Comparison of ENCODE assay signal across 15 mouse cellular contexts in genomic region chr16:52081756-52082155, GRCm38 (mm10). TPM values are rescaled to one million over a fixed set of nuclear protein-coding genes. Genes with fewer than 3 reads are reported as not detected.
DNase-seq lines count a peak whose midpoint lies in the region; ATAC-seq and TF ChIP-seq lines count a peak whose summit lies in the region.
"Had no signal": no experiment of that assay in that cellular context is flagged by ENCODE, and none has a peak within 500 bp of the region (broad histone marks: within the 10 kb centered on the region; RNA-seq: fewer than 3 reads in every experiment).

No protein-coding gene starts in this region.

- H3K36me3 ChIP-seq in lung, embryonic 16.5 days (ENCODE audit: control insufficient read depth, insufficient read depth, low read length): no peaks in the 10 kb centered on the region
- H3K36me3 ChIP-seq in stomach, postnatal 0 days (ENCODE audit: control insufficient read depth, insufficient read depth, low read length): no peaks in the 10 kb centered on the region
- H3K36me3 ChIP-seq: midbrain, embryonic 10.5 days; neural tube, embryonic 13.5 days had no signal

- no peak overlapping the region for H3K27ac ChIP-seq in lung, embryonic 16.5 days (ENCODE audit: low read length)
- no peak overlapping the region for H3K27ac ChIP-seq in stomach, postnatal 0 days (replicated peaks)
- H3K27ac ChIP-seq: midbrain, embryonic 10.5 days; neural tube, embryonic 13.5 days had no signal

- no peak for TF ChIP-seq EP300 in stomach, postnatal 0 days (optimal IDR thresholded peaks at IDR 0.05)

- ATAC-seq in lung, embryonic 16.5 days (ENCODE audit: low read depth): 0 out of 2 replicates have a peak, but pooled peaks have one; percentile 32
- peak; percentile 90 for ATAC-seq in inflammation-experienced regulatory T-cells, adult 6 months
- ATAC-seq in stomach, postnatal 0 days (ENCODE audit: low FRiP score, low TSS enrichment): no peak
- ATAC-seq: intestine, embryonic 16.5 days had no signal

- no peak overlapping the region for H3K4me2 ChIP-seq in lung, embryonic 16.5 days (ENCODE audit: low read depth, low read length)
- no peak overlapping the region for H3K4me2 ChIP-seq in stomach, postnatal 0 days (replicated peaks; ENCODE audit: low read depth)
- H3K4me2 ChIP-seq: neural tube, embryonic 13.5 days had no signal

- peaks cover 6% of the 10 kb centered on the region for H3K4me1 ChIP-seq in lung, embryonic 16.5 days (replicated peaks; ENCODE audit: control insufficient read depth, insufficient read depth, low read length)
- 0 out of 2 replicates have a peak, but pooled peaks cover 3% of the 10 kb centered on the region for H3K4me1 ChIP-seq in stomach, postnatal 0 days (replicated peaks; ENCODE audit: control insufficient read depth, insufficient read depth)
- H3K4me1 ChIP-seq: midbrain, embryonic 10.5 days had no signal

- no peaks in the 10 kb centered on the region for H3K9me3 ChIP-seq in lung, embryonic 16.5 days (ENCODE audit: control insufficient read depth, low read length)
- H3K9me3 ChIP-seq in stomach, postnatal 0 days (ENCODE audit: control insufficient read depth, low read length): no peaks in the 10 kb centered on the region
- H3K9me3 ChIP-seq: midbrain, embryonic 10.5 days; neural tube, embryonic 13.5 days had no signal

- TF ChIP-seq CTCF in stomach, postnatal 0 days (IDR thresholded peaks at IDR 0.05; ENCODE audit: low read depth): no peak

- no peak overlapping the region for H3K9ac ChIP-seq in lung, embryonic 16.5 days (ENCODE audit: low read length)
- H3K9ac ChIP-seq in stomach, postnatal 0 days (ENCODE audit: low read length): no peak overlapping the region
- H3K9ac ChIP-seq: neural tube, embryonic 13.5 days had no signal

- H3K4me3 ChIP-seq in lung, embryonic 16.5 days (ENCODE audit: low read length): no peak overlapping the region
- no peak overlapping the region for H3K4me3 ChIP-seq in stomach, postnatal 0 days (ENCODE audit: low read depth, low read length)
- H3K4me3 ChIP-seq: midbrain, embryonic 10.5 days; neural tube, embryonic 13.5 days had no signal

- DNase-seq in lung, postnatal 4 days: no peak
- DNase-seq in MEL-GATA-1-ER (ENCODE audit: extremely low read depth, low read depth): peak; percentile 43
- peak; percentile 62 to 73 for DNase-seq in natural killer cell, adult 2 months (ENCODE audit: low spot score in 2 of 2)
- no peak for DNase-seq in adrenal gland, postnatal 10 days
- no peak for DNase-seq in cerebellum, postnatal 25 days
- no peak for DNase-seq in stomach, postnatal 0 days (ENCODE audit: low spot score)
- DNase-seq: adrenal gland, postnatal 14 days; cerebellum, adult 8-10 months; heart, postnatal 10 days; right cerebral cortex, postnatal 25 days had no signal

- WGBS in lung, embryonic 16.5 days: 23% methylated on average over 3 of the region's 3 CpGs
- WGBS in stomach, postnatal 0 days: 45% methylated on average over 3 of the region's 3 CpGs

- H3K27me3 ChIP-seq in lung, embryonic 16.5 days (ENCODE audit: control insufficient read depth, insufficient read depth, low read depth, low read length): no peaks in the 10 kb centered on the region
- no peaks in the 10 kb centered on the region for H3K27me3 ChIP-seq in stomach, postnatal 0 days (ENCODE audit: control insufficient read depth, insufficient read depth, low read length)
- H3K27me3 ChIP-seq: neural tube, embryonic 13.5 days had no signal

RNA-seq across cellular contexts. Expression of gene Cblb, which starts 50.7 kb away (rescaled TPM):
- 14.6 and 15.3 TPM in 2 replicates for polyA plus RNA-seq in lung, embryonic 16.5 days (2015; fragmentation: Nextera tagmentation; extraction: Ambion mirVana)
- 10 to 100 TPM; 40.7 to 50.0 (median 46.0) TPM for polyA plus RNA-seq in inflammation-experienced regulatory T-cells, adult 6 months (2017; shearing (Covaris generic))
- total RNA-seq in adrenal gland, postnatal 10 days (2021): 10 to 100 TPM; 25.1 to 27.0 TPM
- 4.0 and 4.3 TPM in 2 replicates for polyA plus RNA-seq in stomach, postnatal 0 days (2015; fragmentation: Nextera tagmentation; extraction: Ambion mirVana)

Comparison
In these comparisons a context has a peak if more than half of its experiments do, and no peak if none do; other contexts are left out.
1. DNase-seq: peak in MEL-GATA-1-ER (single experiment) and natural killer cell, adult 2 months (2 of 2); none in lung, postnatal 4 days (0 of 2), adrenal gland, postnatal 10 days (single experiment), cerebellum, postnatal 25 days (0 of 2) and stomach, postnatal 0 days (single experiment).